Comparison of ENCODE assay signal across 8 mouse cellular contexts in the genomic region with DNA sequence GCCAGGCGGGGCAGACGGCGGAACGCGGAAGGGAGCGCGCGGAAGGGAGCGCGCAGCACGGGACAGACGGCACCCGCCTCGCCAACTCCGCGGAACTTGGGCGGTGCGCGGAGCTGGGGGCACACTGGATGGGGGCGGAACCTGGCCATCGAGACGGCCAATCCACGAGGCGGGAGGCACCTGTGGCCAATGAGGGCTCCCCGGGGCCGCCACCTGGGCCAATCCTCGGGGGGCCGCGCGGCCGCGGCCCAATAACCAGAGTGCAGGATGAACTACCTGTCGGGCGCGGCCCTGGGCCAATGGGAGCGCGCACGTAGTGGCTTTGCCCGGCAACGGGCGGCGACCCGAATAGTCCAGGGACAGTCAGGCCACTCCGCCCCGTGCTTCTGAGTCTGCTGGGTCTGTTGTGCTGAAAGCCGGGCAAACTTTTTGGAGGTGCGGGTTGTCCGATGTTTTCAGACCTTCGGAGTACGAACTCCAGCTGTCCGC. TPM values are rescaled to one million over a fixed set of nuclear protein-coding genes. Genes with fewer than 3 reads are reported as not detected.
A peak's percentile ranks its signal among the peaks of the same experiment; 100 is the strongest.
DNase-seq lines count a peak whose midpoint lies in the region; ATAC-seq and TF ChIP-seq lines count a peak whose summit lies in the region.

Prkcz (minus strand) TSS at position 59 of the 489 bp plus-strand sequence.

- no peak within 1 kb of the TSS for H3K9ac ChIP-seq in hindbrain, embryonic 15.5 days

- TF ChIP-seq POLR2A in cerebellum, adult 2 months (IDR thresholded peaks at IDR 0.05; ENCODE audit: borderline replicate concordance, insufficient read depth, low read length), result peak; percentile 42; the same call in 1 of the 2 replicates

- H3K27ac ChIP-seq in cerebellum, adult 2 months (ENCODE audit: insufficient read depth, low read length), result 0 out of 2 replicates have a peak within 1 kb of the TSS, but pooled peaks have one; percentile 4
- peak within 1 kb of the TSS; percentile 53 for H3K27ac ChIP-seq in gastrocnemius, adult 2 months
- H3K27ac ChIP-seq in hindbrain, embryonic 15.5 days (replicated peaks), result no peak within 1 kb of the TSS

- peaks cover 9% of the 10 kb centered on the region for H3K36me3 ChIP-seq in E14TG2a.4 (ENCODE audit: insufficient read depth, low read length)
- no peaks in the 10 kb centered on the region for H3K36me3 ChIP-seq in hindbrain, embryonic 15.5 days

- H3K4me1 ChIP-seq in E14TG2a.4 (replicated peaks; ENCODE audit: low read depth, low read length), result peaks cover 57% of the 10 kb centered on the region
- no peaks in the 10 kb centered on the region for H3K4me1 ChIP-seq in cerebellum, adult 2 months (ENCODE audit: control insufficient read depth, insufficient read depth, low read length)
- H3K4me1 ChIP-seq in hindbrain, embryonic 15.5 days (replicated peaks), result peaks cover 14% of the 10 kb centered on the region

- peak within 1 kb of the TSS; percentile 94 for H3K4me3 ChIP-seq in E14TG2a.4 (replicated peaks; ENCODE audit: low read length)
- peak within 1 kb of the TSS; percentile 61 for H3K4me3 ChIP-seq in cerebellum, adult 2 months (replicated peaks; ENCODE audit: insufficient read depth, low read depth, low read length)
- H3K4me3 ChIP-seq in gastrocnemius, adult 2 months, result peak within 1 kb of the TSS; percentile 72
- H3K4me3 ChIP-seq in hindbrain, embryonic 15.5 days, result peak within 1 kb of the TSS; percentile 37

- peak within 1 kb of the TSS; percentile 57 for H3K4me2 ChIP-seq in hindbrain, embryonic 15.5 days

- TF ChIP-seq CTCF in E14TG2a.4 (conservative IDR thresholded peaks at IDR 0.05; ENCODE audit: low read length), result no peak
- no peak for TF ChIP-seq CTCF in cerebellum, adult 2 months (IDR thresholded peaks at IDR 0.05; ENCODE audit: borderline replicate concordance, insufficient read depth, low read depth, low read length)
- TF ChIP-seq CTCF in gastrocnemius, adult 2 months (IDR thresholded peaks at IDR 0.05), result no peak

- DNase-seq in cerebellum, adult 2 months, result peak; percentile 94 to 98
- DNase-seq in gastrocnemius, adult 2 months, result peak; percentile 87
- no peak for DNase-seq in layer of hippocampus, postnatal 36 days
- DNase-seq in lung, postnatal 14 days, result peak; percentile 81
- DNase-seq in retina, postnatal 7 days (ENCODE audit: low read depth, low spot score), result peak; percentile 76
- DNase-seq in thymus, postnatal 4 days, result peak; percentile 89

- peak; percentile 87; the same call in 1 of the 2 replicates for ATAC-seq in hindbrain, embryonic 15.5 days (ENCODE audit: low FRiP score, low read depth)

- intact Hi-C loops in gastrocnemius, adult 2 months (cut with DNase I), result loop anchor here (10.0 kb wide), 1 partner anchor 343 kb away; the partner anchor contains the start of gene Ssu72

- WGBS in cerebellum, adult 2 months, result 1% methylated on average over 51 of the region's 51 CpGs
- under 1% methylated on average over 51 of the region's 51 CpGs for WGBS in hindbrain, embryonic 15.5 days

- no peaks in the 10 kb centered on the region for H3K9me3 ChIP-seq in E14TG2a.4 (ENCODE audit: low read length)
- H3K9me3 ChIP-seq in hindbrain, embryonic 15.5 days, result no peaks in the 10 kb centered on the region

- no peaks in the 10 kb centered on the region; the same call in 1 of the 2 replicates for H3K27me3 ChIP-seq in E14TG2a.4 (ENCODE audit: insufficient read depth, low read length)
- no peaks in the 10 kb centered on the region for H3K27me3 ChIP-seq in cerebellum, adult 2 months (ENCODE audit: control insufficient read depth, insufficient read depth, low read length)
- peaks cover 66% of the 10 kb centered on the region for H3K27me3 ChIP-seq in hindbrain, embryonic 15.5 days

RNA-seq across cellular contexts. Expression of gene Prkcz, which starts in this region (rescaled TPM):
- polyA plus RNA-seq in cerebellum, adult 2 months (2012; rRNA removed), result 245 and 253 TPM in 2 replicates
- total RNA-seq in gastrocnemius, adult 2 months (2021), result 1 to 10 TPM; 1.1 to 2.1 TPM
- polyA plus RNA-seq in hindbrain, embryonic 15.5 days (2015; fragmentation: Nextera tagmentation; extraction: Ambion mirVana), result 78.8 and 87.2 TPM in 2 replicates
- total RNA-seq in layer of hippocampus, postnatal 36 days (2021), result 100 to 1,000 TPM; 156 to 166 TPM

Comparison
In these comparisons a context has a peak if more than half of its experiments do, and no peak if none do; other contexts are left out.
1. RNA of gene Prkcz (total RNA-seq): 156 to 166 TPM in layer of hippocampus, postnatal 36 days; 1.1 to 2.1 TPM in gastrocnemius, adult 2 months; every median in the first group is over 10 times any median in the second.
2. H3K4me3 ChIP-seq: peak in every context shown above with its lines; median percentile 94 in E14TG2a.4; 72 in gastrocnemius, adult 2 months; 61 in cerebellum, adult 2 months; 37 in hindbrain, embryonic 15.5 days.
3. DNase-seq: peak in cerebellum, adult 2 months (2 of 2), gastrocnemius, adult 2 months (single experiment), lung, postnatal 14 days (single experiment), retina, postnatal 7 days (single experiment) and thymus, postnatal 4 days (single experiment); none in layer of hippocampus, postnatal 36 days (0 of 2).